Mouse (Mus musculus) right cerebral cortex, postnatal 25 days (tissue): ENCODE data around the gene Gadd45a.
"Not testable (repeated sequence)": the region's sequence is repeated elsewhere in the genome, so short reads cannot be mapped to it uniquely, and the experiment has no call there.

ENCODE experiments used
- DNase-seq: peaks from one replicate; pipeline ENCODE4 v3.0.0; 2022

Gene Gadd45a

DNA sequence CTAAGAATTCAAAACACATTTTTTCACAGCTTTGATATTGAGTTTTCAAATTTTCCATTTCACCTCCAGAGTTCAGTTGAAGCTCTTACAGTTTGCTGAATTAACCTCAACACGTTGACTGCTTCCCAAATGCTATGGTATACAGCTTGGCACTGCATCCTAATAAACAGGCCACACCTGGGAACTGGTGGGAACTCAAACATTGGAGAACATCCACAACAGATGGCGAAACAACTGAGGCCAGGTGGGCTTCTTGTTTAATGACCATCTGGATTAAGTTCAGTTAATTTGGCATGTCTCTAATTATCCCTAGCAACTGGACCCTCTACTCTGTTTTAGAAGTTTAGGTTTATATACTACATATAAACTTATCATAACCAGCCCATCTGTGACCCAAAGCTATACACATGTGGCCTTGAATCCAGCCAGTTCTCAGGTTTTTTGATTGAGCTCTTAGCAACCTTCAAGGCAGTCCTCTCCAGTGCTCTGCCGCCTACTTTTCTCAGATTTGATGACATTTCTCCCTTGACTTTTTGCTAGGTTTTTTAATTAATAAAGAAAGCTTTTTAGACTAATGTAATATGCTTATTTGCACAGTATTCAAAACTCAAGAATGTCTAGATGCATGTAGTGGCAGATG is 10.9 kb upstream of the Gadd45a start:
- DNase-seq, result no peak

DNA sequence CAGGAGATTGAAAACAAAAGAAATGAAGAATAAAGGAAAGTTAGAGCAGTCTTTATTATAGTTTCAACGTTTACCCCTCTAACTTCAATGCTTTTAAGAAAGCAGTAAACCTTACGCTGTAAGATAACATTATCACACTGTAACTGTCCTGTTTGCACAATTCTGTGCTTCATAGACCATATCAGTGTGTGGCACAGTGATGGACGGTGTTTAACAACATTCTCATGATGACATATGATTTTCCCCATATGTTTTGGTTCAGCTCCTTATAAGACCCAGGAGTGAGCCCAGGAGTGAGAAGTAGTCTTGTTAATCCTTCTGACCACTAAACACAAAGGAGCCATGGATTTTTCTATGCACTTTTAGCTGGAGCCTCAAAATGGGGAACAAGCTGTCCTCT is 9.7 kb upstream of the Gadd45a start:
- DNase-seq, result no peak

DNA sequence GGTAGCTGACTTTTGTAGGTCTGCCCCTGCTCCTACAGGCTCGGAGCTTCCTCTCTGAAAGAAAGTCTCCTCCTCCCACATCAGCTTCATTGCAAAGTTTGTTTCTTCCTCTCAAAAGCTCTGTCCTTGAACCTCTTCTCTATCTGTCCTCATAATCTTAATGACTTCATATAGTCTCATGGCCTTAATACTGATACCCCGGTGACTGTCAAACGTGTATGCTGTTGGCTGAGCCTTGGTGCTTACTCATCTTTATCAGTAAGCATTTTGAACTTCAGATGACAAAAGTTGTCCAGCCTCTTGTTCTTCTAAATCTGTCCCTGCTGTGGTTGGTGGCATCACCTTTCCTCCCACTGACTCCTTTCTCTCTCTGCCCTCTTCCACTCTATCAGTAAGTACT is 8.2 kb upstream of the Gadd45a start:
- DNase-seq, result no peak

DNA sequence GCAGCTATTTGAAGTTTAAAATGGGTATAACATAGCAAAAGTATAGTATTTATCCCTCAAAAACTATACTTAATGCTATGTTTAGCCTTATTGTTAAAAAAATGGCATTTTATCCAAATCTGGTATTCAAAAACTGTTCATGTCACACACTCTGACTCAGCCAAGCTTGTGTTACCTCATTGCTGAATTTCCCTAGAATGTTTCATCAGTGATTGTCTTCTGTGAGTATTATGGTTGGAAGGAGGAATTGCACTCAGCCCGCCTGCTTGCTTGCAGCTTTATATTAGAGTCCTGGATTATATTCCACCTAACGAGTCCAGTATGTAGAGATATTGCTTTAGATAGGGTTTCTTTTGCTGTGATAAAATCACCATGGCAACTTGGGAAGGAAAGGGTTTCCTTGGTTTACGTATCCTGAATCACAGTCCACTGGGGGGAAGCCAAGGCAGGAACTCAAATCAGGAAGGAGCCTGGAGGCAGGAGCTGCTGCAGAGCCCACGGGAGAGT is 3.7 kb upstream of the Gadd45a start:
- DNase-seq, result no peak

- DNase-seq, result no peak
Observed at GRCm38 (mm10) chr6:67038964-67039363, 1.7 kb upstream of the Gadd45a start.

GRCm38 (mm10) chr6:67036356-67036811 is 873 bp downstream of the Gadd45a start:
- DNase-seq, result peak; percentile 81

GRCm38 (mm10) chr6:67035388-67036299 is 1.6 kb downstream of the Gadd45a start:
- DNase-seq, result no peak

DNA sequence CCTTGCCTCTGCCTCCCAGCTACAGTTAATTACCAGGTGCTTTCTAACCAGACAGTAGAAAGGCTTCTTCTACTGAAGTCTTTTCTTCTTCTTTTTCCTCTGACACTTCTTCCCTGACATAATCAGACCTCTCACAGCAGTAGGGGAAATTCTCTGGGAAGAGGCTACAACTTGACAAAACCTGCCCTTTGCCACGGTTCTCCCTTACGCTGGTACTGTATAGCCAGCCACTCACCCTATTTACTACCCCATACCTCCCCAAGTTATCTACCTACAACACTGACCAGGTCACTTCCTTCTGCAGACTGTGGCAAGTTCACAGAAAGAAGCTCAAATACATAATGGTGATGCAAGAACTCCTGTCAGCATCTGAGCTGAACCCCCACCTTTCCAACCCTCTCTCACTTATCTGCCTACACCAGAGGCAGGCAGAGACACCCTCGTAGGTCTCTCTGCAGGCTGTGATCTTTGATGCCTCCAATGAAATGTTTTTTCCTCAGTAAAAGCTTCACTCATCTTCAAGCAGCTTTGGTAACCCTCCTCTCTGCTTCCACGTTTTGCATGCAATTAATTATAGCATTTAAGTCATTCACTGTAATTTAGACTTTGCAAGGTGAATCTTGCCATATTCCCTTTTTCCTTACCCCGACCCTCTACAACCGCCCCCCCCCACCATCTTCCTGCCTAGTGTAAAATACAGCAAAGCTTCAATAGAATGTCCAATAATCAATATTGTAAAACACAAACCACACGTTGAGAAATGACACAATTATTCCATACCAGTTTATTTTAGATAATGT is 2.7 kb downstream of the Gadd45a start:
- no peak for DNase-seq

DNA sequence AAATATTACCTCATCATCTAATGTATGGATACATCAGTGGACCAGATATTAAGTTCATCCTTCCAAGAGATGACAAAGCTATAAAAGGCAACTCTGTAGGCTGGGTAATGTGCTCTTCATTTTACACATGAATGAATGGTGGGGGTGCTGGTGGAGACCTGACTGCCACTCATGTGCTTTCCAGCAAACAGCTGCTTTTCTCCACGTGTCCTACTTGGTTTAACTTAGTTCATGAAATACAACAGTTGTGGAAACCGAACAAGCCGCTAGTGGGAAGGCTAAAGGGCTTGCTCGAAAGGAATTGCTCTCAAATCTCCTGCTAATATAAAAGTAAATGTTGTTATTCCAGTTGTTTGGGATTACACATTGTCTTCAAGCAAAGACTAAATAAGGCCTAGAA is 3.7 kb downstream of the Gadd45a start:
- no peak for DNase-seq

- DNase-seq, result not testable (repeated sequence)
Observed at GRCm38 (mm10) chr6:67032972-67033371, 4.3 kb downstream of the Gadd45a start.

- DNase-seq, result not testable (repeated sequence)
Observed at GRCm38 (mm10) chr6:67032551-67032950, 4.7 kb downstream of the Gadd45a start.

GRCm38 (mm10) chr6:67030846-67031245 is 6.4 kb downstream of the Gadd45a start:
- no peak for DNase-seq

- DNase-seq, result no peak
Observed at GRCm38 (mm10) chr6:67030416-67030815, 6.8 kb downstream of the Gadd45a start.

GRCm38 (mm10) chr6:67029987-67030386 is 7.3 kb downstream of the Gadd45a start:
- no peak for DNase-seq

GRCm38 (mm10) chr6:67029312-67029950 is 7.8 kb downstream of the Gadd45a start:
- DNase-seq, result no peak

GRCm38 (mm10) chr6:67027438-67028142 is 9.7 kb downstream of the Gadd45a start:
- no peak for DNase-seq

- DNase-seq, result no peak
Observed at GRCm38 (mm10) chr6:67026661-67027060, 10.6 kb downstream of the Gadd45a start.

- no peak for DNase-seq
Observed at GRCm38 (mm10) chr6:67023729-67024128, 13.5 kb downstream of the Gadd45a start.

- DNase-seq, result no peak
Observed at GRCm38 (mm10) chr6:67021308-67021707, 15.9 kb downstream of the Gadd45a start.

- DNase-seq, result peak; percentile 52
Observed at GRCm38 (mm10) chr6:67019001-67019400, 18.3 kb downstream of the Gadd45a start.

GRCm38 (mm10) chr6:67018365-67018764 is 18.9 kb downstream of the Gadd45a start:
- DNase-seq, result no peak
